Mouse (Mus musculus): ENCODE results near the gene Ppp1r32. TPM values are rescaled to one million over a fixed set of nuclear protein-coding genes. Genes with fewer than 3 reads are reported as not detected.

Gene Ppp1r32
- total RNA-seq, 2 experiments from 2014 or later: 0.94 TPM; not detected in 1

- ATAC-seq (replicated peaks; ENCODE audit: low FRiP score, poor library complexity, severe bottlenecking): no peak
Observed at GRCm38 (mm10) chr19:10427431-10427830, 55.3 kb downstream of the Ppp1r32 start.

GRCm38 (mm10) chr19:10426793-10427192 lies 55.9 kb downstream of the Ppp1r32 start:
- ATAC-seq (replicated peaks; ENCODE audit: low FRiP score, poor library complexity, severe bottlenecking): no peak

GRCm38 (mm10) chr19:10426312-10426711 lies 56.4 kb downstream of the Ppp1r32 start:
- ATAC-seq (replicated peaks; ENCODE audit: low FRiP score, poor library complexity, severe bottlenecking): no peak

- ATAC-seq (replicated peaks; ENCODE audit: low FRiP score, poor library complexity, severe bottlenecking): no peak
Observed at GRCm38 (mm10) chr19:10425484-10426270, 57.1 kb downstream of the Ppp1r32 start.

GRCm38 (mm10) chr19:10424751-10425150 lies 58.0 kb downstream of the Ppp1r32 start:
- ATAC-seq (replicated peaks; ENCODE audit: low FRiP score, poor library complexity, severe bottlenecking): no peak

Other genes starting within 250 kb of the Ppp1r32 start
- not detected in 2 replicates for gene Myrf, start 242.2 kb downstream of the Ppp1r32 start, total RNA-seq (2015; ENCODE audit: low replicate concordance)
- gene Myrf, start 242.2 kb downstream of the Ppp1r32 start, total RNA-seq (2017; ENCODE audit: low replicate concordance): 0.42 TPM in 1 of 2 replicates, not detected in the other
- gene Dagla, start 178.1 kb downstream of the Ppp1r32 start, total RNA-seq (2015; ENCODE audit: low replicate concordance): not detected in 2 replicates
- gene Dagla, start 178.1 kb downstream of the Ppp1r32 start, total RNA-seq (2017; ENCODE audit: low replicate concordance): not detected in 2 replicates
- not detected in 2 replicates for gene Syt7, start 93.8 kb downstream of the Ppp1r32 start, total RNA-seq (2015; ENCODE audit: low replicate concordance)
- gene Syt7, start 93.8 kb downstream of the Ppp1r32 start, total RNA-seq (2017; ENCODE audit: low replicate concordance): not detected in 2 replicates
- gene Lrrc10b, start 25.5 kb downstream of the Ppp1r32 start, total RNA-seq (2015; ENCODE audit: low replicate concordance): not detected in 2 replicates
- not detected in 2 replicates for gene Lrrc10b, start 25.5 kb downstream of the Ppp1r32 start, total RNA-seq (2017; ENCODE audit: low replicate concordance)
- gene Cpsf7, start 42.3 kb upstream of the Ppp1r32 start, total RNA-seq (2015; ENCODE audit: low replicate concordance): 18.4 and 27.1 TPM in 2 replicates
- 20.4 and 20.8 TPM in 2 replicates for gene Cpsf7, start 42.3 kb upstream of the Ppp1r32 start, total RNA-seq (2017; ENCODE audit: low replicate concordance)
- gene Sdhaf2, start 43.2 kb upstream of the Ppp1r32 start, total RNA-seq (2015; ENCODE audit: low replicate concordance): 21.5 and 35.4 TPM in 2 replicates
- gene Sdhaf2, start 43.2 kb upstream of the Ppp1r32 start, total RNA-seq (2017; ENCODE audit: low replicate concordance): 20.1 and 34.9 TPM in 2 replicates
- gene Tmem216, start 73.3 kb upstream of the Ppp1r32 start, total RNA-seq (2015; ENCODE audit: low replicate concordance): 9.6 and 18.2 TPM in 2 replicates
- 7.2 and 21.6 TPM in 2 replicates for gene Tmem216, start 73.3 kb upstream of the Ppp1r32 start, total RNA-seq (2017; ENCODE audit: low replicate concordance)
- 10.2 and 13.8 TPM in 2 replicates for gene Cyb561a3, start 94.2 kb upstream of the Ppp1r32 start, total RNA-seq (2015; ENCODE audit: low replicate concordance)
- 6.7 and 7.7 TPM in 2 replicates for gene Cyb561a3, start 94.2 kb upstream of the Ppp1r32 start, total RNA-seq (2017; ENCODE audit: low replicate concordance)
- 1.7 and 4.8 TPM in 2 replicates for gene Tmem138, start 94.4 kb upstream of the Ppp1r32 start, total RNA-seq (2015; ENCODE audit: low replicate concordance)
- gene Tmem138, start 94.4 kb upstream of the Ppp1r32 start, total RNA-seq (2017; ENCODE audit: low replicate concordance): 1.8 and 4.9 TPM in 2 replicates
- gene Ddb1, start 122.4 kb upstream of the Ppp1r32 start, total RNA-seq (2015; ENCODE audit: low replicate concordance): 49.6 and 78.4 TPM in 2 replicates
- 197 and 283 TPM in 2 replicates for gene Ddb1, start 122.4 kb upstream of the Ppp1r32 start, total RNA-seq (2017; ENCODE audit: low replicate concordance)
- 1.5 and 2.1 TPM in 2 replicates for gene Tkfc, start 122.7 kb upstream of the Ppp1r32 start, total RNA-seq (2015; ENCODE audit: low replicate concordance)
- gene Tkfc, start 122.7 kb upstream of the Ppp1r32 start, total RNA-seq (2017; ENCODE audit: low replicate concordance): 1.1 TPM in 2 replicates
- gene Vwce, start 151.3 kb upstream of the Ppp1r32 start, total RNA-seq (2015; ENCODE audit: low replicate concordance): not detected in 2 replicates
- not detected in 2 replicates for gene Vwce, start 151.3 kb upstream of the Ppp1r32 start, total RNA-seq (2017; ENCODE audit: low replicate concordance)
- not detected in 2 replicates for gene Pga5, start 195.1 kb upstream of the Ppp1r32 start, total RNA-seq (2015; ENCODE audit: low replicate concordance)
- not detected in 2 replicates for gene Pga5, start 195.1 kb upstream of the Ppp1r32 start, total RNA-seq (2017; ENCODE audit: low replicate concordance)
- gene Vps37c, start 205.8 kb upstream of the Ppp1r32 start, total RNA-seq (2015; ENCODE audit: low replicate concordance): 7.9 and 8.6 TPM in 2 replicates
- 2.9 and 4.7 TPM in 2 replicates for gene Vps37c, start 205.8 kb upstream of the Ppp1r32 start, total RNA-seq (2017; ENCODE audit: low replicate concordance)

Data from erythroblast, adult 5-6 weeks (primary cell).